Mouse (Mus musculus) ES-E14 (cell line): ENCODE measurements around the gene Bmper. TPM values are rescaled to one million over a fixed set of nuclear protein-coding genes. Genes with fewer than 3 reads are reported as not detected.

Source experiments
- DNase-seq: peaks from one replicate; pipeline ENCODE4 v3.0.0-alpha.2; 2013; ENCODE audit warnings: low read depth, low spot score
- H3K27ac ChIP-seq: 2 replicates; pipeline ENCODE4 v1.5.1; 2012; ENCODE audit warnings: low read depth, mild to moderate bottlenecking, low read length, moderate library complexity, mixed read lengths; ENCODE audit not compliant: poor library complexity, insufficient read depth, severe bottlenecking
- H3K36me3 ChIP-seq: 2 replicates; pipeline ENCODE4 v1.6.1; 2012; ENCODE audit warnings: mild to moderate bottlenecking, low read length, moderate library complexity, mixed read lengths; ENCODE audit not compliant: control insufficient read depth, poor library complexity, insufficient read depth, severe bottlenecking
- H3K4me1 ChIP-seq, 2 experiments: fragments of 150-350 bp in 1 of 2; sonication (generic) in 1 of 2; 2 replicates each; pipeline ENCODE4 v1.6.1; 2012; ENCODE audit warnings: low read length in 2 of 2, mild to moderate bottlenecking in 1 of 2, mixed read lengths in 1 of 2; ENCODE audit not compliant: control insufficient read depth in 2 of 2, insufficient read depth in 2 of 2, poor library complexity in 1 of 2
- H3K4me3 ChIP-seq, 2 experiments: fragments of 150-350 bp in 1 of 2; sonication (generic) in 1 of 2; 2 replicates each; pipeline ENCODE4 v1.5.1; 2012; ENCODE audit warnings: low read length in 2 of 2, low read depth in 1 of 2, mild to moderate bottlenecking in 1 of 2, mixed read lengths in 1 of 2; ENCODE audit not compliant: insufficient read depth in 1 of 2, poor library complexity in 1 of 2, severe bottlenecking in 1 of 2
- H3K9ac ChIP-seq: 2 replicates; pipeline ENCODE4 v1.6.1; 2012; ENCODE audit warnings: low read depth, mild to moderate bottlenecking, low read length, mixed read lengths; ENCODE audit not compliant: poor library complexity, insufficient read depth, severe bottlenecking
- H3K9me3 ChIP-seq: fragments of 150-350 bp; sonication (generic); 2 replicates; pipeline ENCODE4 v1.6.1; 2012; ENCODE audit warnings: low read depth, mild to moderate bottlenecking, low read length; ENCODE audit not compliant: control insufficient read depth, insufficient read depth
- CHD2 ChIP-seq: IDR thresholded peaks from 2 replicates; pipeline ENCODE4 v1.6.1; 2014; ENCODE audit warnings: mild to moderate bottlenecking, low read depth, low read length, inconsistent platforms
- HCFC1 ChIP-seq: IDR thresholded peaks from 2 replicates; pipeline ENCODE4 v1.6.1; 2012; ENCODE audit warnings: low read length, inconsistent platforms, borderline replicate concordance; ENCODE audit not compliant: insufficient read depth
- MAFK ChIP-seq: IDR thresholded peaks from 2 replicates; pipeline ENCODE4 v1.6.1; 2014; ENCODE audit warnings: mild to moderate bottlenecking, low read depth, low read length, inconsistent platforms; ENCODE audit not compliant: insufficient read depth
- ZC3H11A ChIP-seq: IDR thresholded peaks from 2 replicates; pipeline ENCODE4 v1.6.1; 2012; ENCODE audit warnings: low read depth, mild to moderate bottlenecking, inconsistent platforms, low read length, borderline replicate concordance
- ZNF384 ChIP-seq: IDR thresholded peaks from 2 replicates; pipeline ENCODE4 v1.6.1; 2012; ENCODE audit warnings: low read depth, low read length, inconsistent platforms
- in situ Hi-C, 2 experiments: fragments of 600-800 bp; cut with MboI; formaldehyde crosslinking; loops; one replicate each; pipeline ENCODE4 v1.15.1; 2025; ENCODE audit warnings: low sequenced_read_pairs in 2 of 2, inconsistent platforms in 1 of 2; ENCODE audit not compliant: unreplicated experiment in 2 of 2
- total RNA-seq: library from RNA; depleted of rRNA; stranded (reverse); fragments of 300-350 nt; gene quantifications from 2 replicates; pipeline ENCODE4 v1.2.3, GENCODE M21; 2012

The Bmper gene
- total RNA-seq, 1 experiment, result 2.5 TPM

- no peak overlapping the region for H3K4me3 ChIP-seq
- no peaks in the 10 kb centered on the region for H3K36me3 ChIP-seq
- in situ Hi-C loops, result no loop called here
- TF ChIP-seq ZC3H11A (no peak), CHD2 (no peak), ZNF384 (no peak)
- no peaks in the 10 kb centered on the region for H3K4me1 ChIP-seq
- H3K9ac ChIP-seq, result no peak overlapping the region
- H3K27ac ChIP-seq, result no peak overlapping the region
- H3K9me3 ChIP-seq, result no peaks in the 10 kb centered on the region
- DNase-seq, result no peak
These were observed 213.9 kb downstream of the Bmper start for GRCm38 (mm10) chr9:23436751-23437150.

GRCm38 (mm10) chr9:23438662-23439061, 215.8 kb downstream of the Bmper start:
- H3K9ac ChIP-seq, result no peak overlapping the region
- no peaks in the 10 kb centered on the region for H3K4me1 ChIP-seq
- H3K4me3 ChIP-seq, result no peak overlapping the region
- H3K36me3 ChIP-seq, result no peaks in the 10 kb centered on the region
- TF ChIP-seq CHD2 (no peak), HCFC1 (no peak), ZC3H11A (no peak), ZNF384 (no peak), MAFK (no peak)
- no peak overlapping the region for H3K27ac ChIP-seq
- no peak for DNase-seq
- H3K9me3 ChIP-seq, result no peaks in the 10 kb centered on the region
- in situ Hi-C loops, result no loop called here

- no peak for DNase-seq
- Histone ChIP-seq H3K27ac (no peak overlapping the region), H3K9ac (no peak overlapping the region), H3K4me3 (no peak overlapping the region), H3K4me1 (no peaks in the 10 kb centered on the region), H3K36me3 (no peaks in the 10 kb centered on the region), H3K9me3 (no peaks in the 10 kb centered on the region)
- TF ChIP-seq CHD2 (no peak), MAFK (no peak), ZC3H11A (no peak), ZNF384 (no peak), HCFC1 (no peak)
- in situ Hi-C loops, result no loop called here
These were observed 219.3 kb downstream of the Bmper start for GRCm38 (mm10) chr9:23442168-23442567.

GRCm38 (mm10) chr9:23444975-23445374, 222.1 kb downstream of the Bmper start:
- DNase-seq, result no peak
- H3K4me1 ChIP-seq, result no peaks in the 10 kb centered on the region
- H3K36me3 ChIP-seq, result no peaks in the 10 kb centered on the region
- no peak overlapping the region for H3K4me3 ChIP-seq
- in situ Hi-C loops, result no loop called here
- no peak overlapping the region for H3K9ac ChIP-seq
- H3K9me3 ChIP-seq, result no peaks in the 10 kb centered on the region
- no peak overlapping the region for H3K27ac ChIP-seq
- TF ChIP-seq MAFK, result no peak
- no peak for TF ChIP-seq ZNF384
- TF ChIP-seq CHD2, result no peak
- TF ChIP-seq ZC3H11A, result no peak
- TF ChIP-seq HCFC1, result no peak
